Mouse (Mus musculus) adipocyte (in vitro differentiated cells): ENCODE results near the gene Fam178b.
A peak's percentile ranks its signal among the peaks of the same experiment; 100 is the strongest.

ENCODE experiments used
- DNase-seq: peaks from one replicate; pipeline ENCODE4 v3.0.0-alpha.2; 2016; ENCODE audit warnings: low spot score

Fam178b gene

DNA sequence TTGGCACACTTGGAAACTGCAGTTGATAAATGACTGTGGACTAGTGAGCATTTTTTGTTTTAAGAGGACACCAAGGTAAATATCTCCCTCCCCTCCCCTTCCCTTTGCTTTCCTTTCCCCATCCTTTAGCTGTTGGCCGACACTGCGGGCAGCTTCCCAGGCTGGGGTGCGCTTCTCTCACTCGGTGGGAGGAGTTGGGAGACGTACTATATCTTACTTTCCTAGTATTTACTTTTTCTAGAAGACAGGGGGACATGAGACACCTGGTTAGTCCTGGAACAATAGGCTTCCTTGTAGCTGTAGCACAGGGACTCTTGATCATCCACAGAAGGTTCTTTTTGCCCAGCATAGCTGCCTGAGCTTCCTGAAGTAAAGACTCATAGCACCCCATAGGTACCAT, 158.9 kb downstream of the Fam178b start:
- no peak for DNase-seq

DNA sequence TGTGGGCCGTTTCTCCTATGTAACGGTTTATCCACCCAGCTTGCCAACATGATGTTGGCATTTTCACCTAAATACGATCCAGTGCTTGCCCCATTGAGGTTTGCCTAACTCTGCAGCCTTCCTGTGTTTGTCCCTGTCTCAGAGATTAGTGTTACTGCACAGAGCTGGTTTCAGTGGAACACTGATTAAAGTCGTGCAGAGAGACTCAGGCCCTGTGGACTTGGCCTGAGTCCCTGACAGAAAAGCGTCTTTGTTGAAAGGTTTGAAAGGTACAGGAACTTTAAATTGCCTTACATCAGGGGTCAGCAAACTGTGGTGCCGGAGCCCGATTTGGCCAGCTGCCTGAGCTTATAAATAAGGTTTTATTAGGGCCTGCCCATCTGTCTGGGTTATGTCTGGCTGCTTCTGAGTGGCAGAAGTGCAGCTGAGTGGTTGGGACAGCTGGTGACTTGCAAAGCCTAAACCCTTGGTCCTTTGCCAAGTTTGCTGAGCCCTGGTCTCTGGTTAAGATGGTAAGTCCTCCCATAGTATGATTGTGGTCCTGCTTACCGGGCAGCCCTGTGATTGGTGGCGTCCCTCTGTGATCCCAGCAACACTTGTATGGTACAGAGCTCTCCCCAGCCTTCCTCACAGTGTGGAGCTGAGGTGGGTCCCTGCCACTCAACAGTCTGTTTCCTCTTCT, 159.5 kb downstream of the Fam178b start:
- no peak for DNase-seq

DNA sequence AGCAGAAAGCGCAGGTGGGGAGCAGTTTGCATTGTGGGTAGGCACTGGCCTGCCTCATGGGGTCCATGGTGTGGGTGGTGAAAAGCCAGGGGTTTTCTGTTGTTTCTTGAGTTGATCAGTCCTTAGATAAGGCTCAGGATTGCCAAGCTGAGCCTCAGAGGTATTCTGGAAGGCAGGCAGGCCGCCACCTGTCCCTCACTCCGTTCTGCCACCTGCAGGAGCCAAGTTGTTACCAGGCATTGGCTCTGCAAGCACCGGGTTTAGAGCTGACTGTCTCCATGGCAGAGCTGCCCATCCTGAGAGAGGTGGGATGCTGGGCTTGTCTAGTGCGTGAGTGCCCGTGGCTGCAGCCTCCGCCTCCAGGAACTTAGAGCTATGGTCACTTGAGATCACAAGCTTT, 160.8 kb downstream of the Fam178b start:
- no peak for DNase-seq

DNA sequence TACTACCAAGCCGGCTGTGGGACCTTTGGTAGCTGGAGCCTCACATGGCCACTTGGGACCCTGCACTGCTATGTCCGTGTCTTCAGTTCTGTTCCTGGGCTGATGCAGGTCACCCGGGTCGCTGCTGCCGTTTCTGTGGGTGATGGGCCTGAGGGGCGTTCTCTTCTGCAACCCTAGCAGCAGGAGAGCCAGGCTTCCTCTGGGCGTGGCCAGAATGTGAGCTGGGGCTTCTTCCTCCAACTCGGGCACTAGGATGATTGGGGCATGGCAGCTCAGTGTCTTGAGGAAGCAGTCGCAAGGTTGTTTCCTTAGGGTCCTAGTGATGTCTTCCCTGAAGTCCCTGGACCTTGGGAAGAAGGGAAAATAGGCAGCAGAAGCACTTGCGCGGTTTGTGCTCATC, 163.4 kb downstream of the Fam178b start:
- DNase-seq: no peak

DNA sequence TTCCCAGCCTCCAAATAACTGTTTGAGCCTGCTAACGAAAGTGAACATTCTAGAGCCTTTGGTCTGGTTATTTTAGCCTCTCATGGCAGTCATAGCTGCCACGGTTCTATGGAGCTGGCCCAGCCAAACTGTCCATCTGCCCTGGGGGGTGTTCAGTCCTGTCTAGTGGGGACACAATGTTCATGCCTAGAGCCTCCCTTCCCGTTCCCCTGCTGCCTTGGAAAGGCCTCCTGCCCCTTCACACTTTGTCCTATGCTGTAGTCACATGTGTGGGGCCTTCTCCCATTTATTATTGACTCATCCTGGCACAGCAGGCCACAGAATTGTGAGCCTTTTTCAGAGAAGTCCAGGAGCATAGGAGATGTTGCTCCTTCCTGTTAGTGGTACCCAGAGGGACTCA, 164.7 kb downstream of the Fam178b start:
- DNase-seq: no peak

DNA sequence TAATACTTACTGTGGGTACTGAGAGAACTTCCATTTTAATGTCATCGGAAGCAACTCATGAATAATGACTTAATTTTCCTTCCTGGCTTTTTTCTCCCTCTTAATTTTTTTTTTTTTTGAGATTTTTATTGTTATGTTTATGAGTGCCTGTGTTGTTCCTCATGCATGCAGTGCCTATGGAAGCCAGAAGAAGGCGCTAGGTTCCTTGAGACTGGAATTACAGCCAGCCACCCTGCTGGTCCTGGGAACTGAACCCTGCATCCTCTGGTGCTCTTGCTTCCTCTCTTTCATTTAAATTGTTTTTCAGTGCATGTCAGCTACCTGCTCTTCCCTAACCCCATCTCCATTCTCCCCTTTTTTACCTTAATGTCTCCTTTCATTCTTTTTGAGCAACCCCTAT, 169.3 kb downstream of the Fam178b start:
- peak; percentile 30 for DNase-seq

DNA sequence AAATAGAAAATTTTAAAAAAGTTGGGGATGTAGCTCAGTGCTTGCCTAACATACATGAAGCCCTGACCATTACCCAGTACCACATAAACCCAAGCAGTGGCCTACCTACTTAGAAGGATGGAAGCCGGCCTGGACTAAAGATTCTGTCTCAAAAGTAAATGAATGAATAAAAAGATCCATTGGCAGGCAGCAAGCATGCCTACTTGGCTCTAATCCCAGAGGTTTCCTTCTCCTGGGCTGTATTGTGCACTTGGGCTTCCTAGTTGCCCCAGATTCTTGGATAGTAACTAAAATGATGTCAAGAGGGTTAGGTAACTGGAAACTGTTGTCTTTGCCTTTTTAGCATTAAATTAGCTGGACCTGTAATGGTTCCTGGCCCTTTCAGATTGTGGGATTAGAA, 169.7 kb downstream of the Fam178b start:
- DNase-seq: peak; percentile 79

DNA sequence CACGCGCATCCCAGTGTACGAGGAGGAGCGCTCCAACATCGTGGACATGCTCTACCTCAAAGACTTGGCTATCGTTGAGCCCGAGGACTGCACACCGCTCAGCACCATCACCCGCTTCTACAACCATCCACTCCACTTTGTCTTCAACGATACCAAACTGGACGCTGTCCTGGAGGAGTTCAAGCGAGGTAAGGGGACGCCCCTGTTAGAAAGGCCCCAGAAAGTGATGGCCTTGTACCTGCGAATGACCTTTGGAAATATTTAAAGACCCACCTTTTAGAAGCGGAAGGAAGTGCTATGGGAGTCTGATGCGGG, 170.1 kb downstream of the Fam178b start:
- no peak for DNase-seq
